ENCODE assay signal across 22 mouse cellular contexts in the genomic region with DNA sequence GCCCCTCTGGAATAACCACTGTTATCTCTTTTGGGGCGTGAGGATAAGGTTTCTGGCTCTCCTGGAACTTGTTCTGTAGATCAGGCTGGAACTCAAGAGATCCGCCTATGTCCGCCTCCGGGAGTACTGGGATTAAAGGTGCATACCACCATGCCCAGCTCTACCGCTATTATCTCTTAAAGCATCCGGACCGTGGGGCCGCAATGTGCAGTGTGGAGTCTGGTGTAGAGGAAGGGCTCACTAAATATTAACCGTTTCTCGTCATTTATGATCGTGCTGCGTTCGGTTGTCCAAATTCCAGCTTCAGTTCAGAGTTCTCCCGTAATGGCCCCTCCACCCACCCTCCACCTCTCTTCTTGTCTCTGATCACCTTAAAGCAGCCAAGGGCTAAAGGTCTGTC. TPM values are rescaled to one million over a fixed set of nuclear protein-coding genes. Genes with fewer than 3 reads are reported as not detected.
"Had no signal": no experiment of that assay in that cellular context is flagged by ENCODE, and none has a peak within 500 bp of the region (broad histone marks: within the 10 kb centered on the region; RNA-seq: fewer than 3 reads in every experiment).

No protein-coding gene starts in this region.

- H3K9ac ChIP-seq: liver, embryonic 15.5 days; midbrain, embryonic 15.5 days had no signal

- DNase-seq: kidney, adult 11 months; kidney, postnatal 14 days; lung, adult 2 months; lung, postnatal 36 days; right cerebral cortex, adult 18-20 months; spleen, adult 18-20 months; thymus, adult 2 months; thymus, postnatal 25 days had no signal

- H3K9me3 ChIP-seq: liver, embryonic 15.5 days; midbrain, embryonic 15.5 days had no signal

- H3K27ac ChIP-seq: left cerebral cortex, adult 2 months; limb, embryonic 10.5 days; liver, embryonic 15.5 days; midbrain, embryonic 10.5 days; midbrain, embryonic 15.5 days had no signal

- H3K4me2 ChIP-seq: liver, embryonic 11.5 days; liver, embryonic 15.5 days; midbrain, embryonic 15.5 days had no signal

- ATAC-seq: lung, postnatal 0 days; midbrain, embryonic 15.5 days had no signal

- H3K4me3 ChIP-seq: left cerebral cortex, adult 2 months; limb, embryonic 10.5 days; liver, embryonic 15.5 days; midbrain, embryonic 10.5 days; midbrain, embryonic 15.5 days had no signal

- H3K4me1 ChIP-seq: limb, embryonic 10.5 days had no signal

- H3K36me3 ChIP-seq: limb, embryonic 10.5 days; liver, embryonic 15.5 days; midbrain, embryonic 10.5 days; midbrain, embryonic 15.5 days had no signal

- H3K27me3 ChIP-seq: liver, embryonic 15.5 days; midbrain, embryonic 15.5 days had no signal

RNA-seq across cellular contexts. Expression of a gene that starts 51.5 kb away (rescaled TPM):
- total RNA-seq: layer of hippocampus, postnatal 25 days; left cerebral cortex, adult 2 months; left cerebral cortex, postnatal 14 days; megakaryocyte progenitor cell, adult 5-6 weeks; monocyte, adult 5-6 weeks had no signal
- polyA plus RNA-seq: limb, embryonic 10.5 days; limb, embryonic 14.5 days; liver, embryonic 11.5 days; midbrain, embryonic 10.5 days; neural tube, embryonic 14.5 days had no signal

RNA-seq across cellular contexts. Expression of a gene that starts 57.0 kb away (rescaled TPM):
- total RNA-seq: megakaryocyte progenitor cell, adult 5-6 weeks; monocyte, adult 5-6 weeks had no signal
- polyA plus RNA-seq: limb, embryonic 10.5 days; liver, embryonic 11.5 days; liver, embryonic 15.5 days; lung, postnatal 0 days; midbrain, embryonic 10.5 days; stomach, embryonic 14.5 days; thymus, adult 2 months had no signal
